Mouse (Mus musculus) sigmoid colon, adult 10 weeks (tissue): Measurements from ENCODE around the gene Gm6526. TPM values are rescaled to one million over a fixed set of nuclear protein-coding genes. Genes with fewer than 3 reads are reported as not detected.

Experiments used
- polyA plus RNA-seq: library from polyadenylated mRNA; stranded (reverse); fragments of 350-450 nt; fragmentation: Illumina TruSeq; extraction: RNeasy Lipid Tissue Mini Kit (QIAGEN cat#74804); gene quantifications from one replicate; pipeline ENCODE4 v1.2.3, GENCODE M21; 2014; ENCODE audit warnings: low read depth, low replicate concordance

Gene Gm6526
- polyA plus RNA-seq, result not detected

DNA sequence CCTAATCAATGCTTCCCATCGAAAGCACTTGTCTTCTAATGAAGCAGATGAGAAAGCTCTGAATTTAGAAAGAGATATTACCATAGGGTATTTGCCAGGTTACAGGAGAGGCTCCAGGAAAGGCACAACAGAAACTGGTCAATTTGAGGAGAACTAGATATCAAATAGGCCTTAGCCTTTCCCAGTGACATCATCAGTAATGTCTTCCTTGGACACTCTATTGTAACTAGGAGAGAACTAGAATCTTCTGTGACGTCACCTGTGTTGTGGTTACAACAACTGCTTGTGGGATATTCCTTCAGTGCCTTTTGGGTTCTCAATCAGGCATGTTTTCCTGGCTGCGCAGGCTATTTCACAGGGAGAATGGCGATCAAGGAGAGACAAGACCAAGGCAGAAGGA lies at the start of gene Gm6526:
Gm6526 (plus strand) TSS at position 301 of the 400 bp plus-strand sequence.

GRCm38 (mm10) chr14:43727385-43727784 lies 20.3 kb upstream of the Gm6526 start, which contains the start of gene Gm16506:
Gene Gm16506, minus strand, starts transcription at chr14:43727485.

DNA sequence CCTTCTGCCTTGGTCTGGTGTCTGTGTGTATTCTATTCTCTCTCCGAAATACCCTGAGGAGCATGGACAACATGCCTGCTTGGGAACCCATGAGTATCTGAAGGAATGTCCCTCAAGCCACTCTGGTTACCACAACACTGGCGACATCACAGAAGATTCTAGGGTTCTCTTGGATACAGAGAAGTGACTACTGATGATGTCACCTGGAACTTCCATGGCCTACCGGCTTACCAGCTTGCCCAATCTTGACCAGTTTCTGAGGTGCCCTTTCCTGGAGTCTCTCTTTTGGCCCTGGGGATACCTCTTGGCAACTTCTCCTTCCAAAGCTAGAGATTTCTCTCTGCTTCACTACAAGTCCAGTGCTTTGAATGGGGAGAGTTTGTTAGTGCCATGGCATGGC lies 37.0 kb downstream of the Gm6526 start, which contains the start of gene Gm8180:
Gm8180 (minus strand) TSS at position 101 of the 400 bp plus-strand sequence.

Other genes starting within 250 kb of the Gm6526 start
- not detected for gene Gm5799, start 204.3 kb upstream of the Gm6526 start, polyA plus RNA-seq
- not detected for gene Gm17654, start 168.7 kb upstream of the Gm6526 start, polyA plus RNA-seq
- gene Gm10375, start 139.9 kb upstream of the Gm6526 start, polyA plus RNA-seq, result not detected
- gene Gm8165, start 70.7 kb upstream of the Gm6526 start, polyA plus RNA-seq, result not detected
- 4.6 TPM for gene Gm7324, start 50.0 kb upstream of the Gm6526 start, polyA plus RNA-seq
- not detected for gene Gm16506, start 20.4 kb upstream of the Gm6526 start, polyA plus RNA-seq
- gene Gm8180, start 36.9 kb downstream of the Gm6526 start, polyA plus RNA-seq, result not detected
- gene Ear1, start 127.7 kb downstream of the Gm6526 start, polyA plus RNA-seq, result not detected
- gene Ear10, start 175.7 kb downstream of the Gm6526 start, polyA plus RNA-seq, result not detected
- gene Gm8113, start 177.5 kb downstream of the Gm6526 start, polyA plus RNA-seq, result 1.3 TPM
- not detected for gene Ang5, start 209.2 kb downstream of the Gm6526 start, polyA plus RNA-seq